Mouse (Mus musculus) G1E-ER4 (cell line): ENCODE data around the gene Smad3. TPM values are rescaled to one million over a fixed set of nuclear protein-coding genes. Genes with fewer than 3 reads are reported as not detected.

ENCODE experiments used
- GATA1 ChIP-seq: IDR thresholded peaks from one replicate; pipeline ENCODE4 v1.8.0; 2012; ENCODE audit warnings: low read length, inconsistent platforms
- polyA plus RNA-seq: library from polyadenylated mRNA; stranded (reverse); fragments of >175 nt; gene quantifications from 2 replicates; pipeline ENCODE4 v1.2.3, GENCODE M21; 2012

Smad3 gene
- polyA plus RNA-seq, 1 experiment = not detected

- TF ChIP-seq GATA1 = no peak
Measured at GRCm38 (mm10) chr9:63632045-63632444, 125.7 kb downstream of the Smad3 start.

- TF ChIP-seq GATA1 = no peak
Measured at GRCm38 (mm10) chr9:63625090-63625756, 132.6 kb downstream of the Smad3 start.

GRCm38 (mm10) chr9:63623895-63624569, 133.8 kb downstream of the Smad3 start:
- TF ChIP-seq GATA1 = no peak

GRCm38 (mm10) chr9:63617967-63618366, 139.8 kb downstream of the Smad3 start:
- TF ChIP-seq GATA1 = no peak

GRCm38 (mm10) chr9:63614018-63614985, 143.5 kb downstream of the Smad3 start:
- TF ChIP-seq GATA1 = no peak

GRCm38 (mm10) chr9:63613569-63613968, 144.2 kb downstream of the Smad3 start:
- TF ChIP-seq GATA1 = no peak

- no peak for TF ChIP-seq GATA1
Measured at GRCm38 (mm10) chr9:63612565-63613515, 145.0 kb downstream of the Smad3 start.

- TF ChIP-seq GATA1 = no peak
Measured at GRCm38 (mm10) chr9:63611967-63612366, 145.8 kb downstream of the Smad3 start.

GRCm38 (mm10) chr9:63610841-63611366, 146.9 kb downstream of the Smad3 start:
- TF ChIP-seq GATA1 = no peak

GRCm38 (mm10) chr9:63610231-63610630, 147.6 kb downstream of the Smad3 start:
- no peak for TF ChIP-seq GATA1

- TF ChIP-seq GATA1 = no peak
Measured at GRCm38 (mm10) chr9:63609776-63610175, 148.0 kb downstream of the Smad3 start.

GRCm38 (mm10) chr9:63609246-63609645, 148.5 kb downstream of the Smad3 start:
- no peak for TF ChIP-seq GATA1

GRCm38 (mm10) chr9:63608006-63608405, 149.8 kb downstream of the Smad3 start:
- TF ChIP-seq GATA1 = no peak

GRCm38 (mm10) chr9:63606594-63606993, 151.2 kb downstream of the Smad3 start:
- TF ChIP-seq GATA1 = no peak

- no peak for TF ChIP-seq GATA1
Measured at GRCm38 (mm10) chr9:63603849-63604248, 153.9 kb downstream of the Smad3 start.
